ENCODE assay signal across 1 mouse cellular context in the genomic region with DNA sequence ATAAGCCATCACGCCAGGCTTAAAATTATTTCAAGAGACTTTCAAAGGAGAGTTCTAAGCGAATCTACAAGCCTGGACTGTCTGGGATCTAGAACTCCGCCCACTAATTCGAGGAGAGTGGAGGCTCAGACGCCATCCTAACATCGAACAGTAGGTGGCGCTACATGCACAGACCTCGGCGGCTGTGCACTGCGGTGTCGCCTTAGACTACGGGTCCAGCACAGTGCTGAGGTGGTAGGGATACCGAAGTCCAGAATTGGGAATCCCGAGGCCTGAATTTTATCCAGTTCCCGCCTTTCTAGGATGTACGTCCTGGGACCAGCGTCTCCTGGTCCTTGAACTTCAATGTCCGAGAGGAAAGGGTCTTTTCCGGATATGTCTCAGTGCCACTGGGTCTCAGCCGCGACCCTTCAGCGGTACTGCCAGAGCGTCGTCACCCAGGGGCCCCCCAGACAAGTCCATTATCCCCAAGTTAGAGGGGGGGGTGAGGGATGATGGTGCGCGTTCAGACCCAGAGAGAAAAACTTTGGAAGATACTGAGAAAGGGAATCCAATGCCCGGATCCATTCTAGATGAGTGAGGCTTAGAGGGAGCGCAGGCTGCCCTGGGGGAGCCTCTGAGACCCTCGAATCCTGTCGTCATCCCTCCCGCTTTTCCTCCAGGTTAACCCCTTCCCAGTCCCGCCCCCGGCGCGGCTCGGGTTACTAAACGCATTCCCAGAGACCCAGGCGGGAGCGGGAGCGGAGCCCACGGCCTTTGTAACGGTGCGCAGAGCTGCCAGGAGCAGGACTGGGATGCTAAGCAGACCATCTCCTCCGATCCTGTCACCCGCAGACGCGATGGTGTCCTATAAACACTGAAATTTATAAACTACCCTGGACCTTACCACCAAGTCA.
TF ChIP-seq lines count a peak whose summit lies in the region.

No protein-coding gene starts in this region.

TF ChIP-seq in CH12.LX, 34 proteins besides CTCF, POLR2A, EP300 and RAD21:
- TF ChIP-seq UBTF (IDR thresholded peaks at IDR 0.05; ENCODE audit: low read depth, low read length) = no peak
- TF ChIP-seq ZNF384 (IDR thresholded peaks at IDR 0.05; ENCODE audit: low read depth, low read length) = no peak
- 0 out of 2 replicates have a peak, but pooled peaks have one; percentile 47 for TF ChIP-seq MEF2A (IDR thresholded peaks at IDR 0.05; ENCODE audit: borderline replicate concordance, low read depth, low read length)
- no peak for TF ChIP-seq ZKSCAN1 (IDR thresholded peaks at IDR 0.05; ENCODE audit: borderline replicate concordance, low read depth, low read length)
- peak; percentile 17; the same call in 1 of the 2 replicates for TF ChIP-seq ELF1 (IDR thresholded peaks at IDR 0.05; ENCODE audit: low read depth, low read length)
- TF ChIP-seq SIN3A (IDR thresholded peaks at IDR 0.05; ENCODE audit: low read length) = peak; percentile 61
- TF ChIP-seq KAT2A (IDR thresholded peaks at IDR 0.05; ENCODE audit: insufficient replicate concordance, low read length) = no peak
- TF ChIP-seq POLR2AphosphoS2 (IDR thresholded peaks at IDR 0.05; ENCODE audit: low read depth, low read length) = no peak
- peak; percentile 53; the same call in 1 of the 2 replicates for TF ChIP-seq MAX (IDR thresholded peaks at IDR 0.05; ENCODE audit: low read length)
- TF ChIP-seq USF1 (IDR thresholded peaks at IDR 0.05; ENCODE audit: low read depth, low read length) = no peak
- TF ChIP-seq NRF1 (IDR thresholded peaks at IDR 0.05; ENCODE audit: low read depth, low read length) = peak; percentile 36; the same call in 1 of the 2 replicates
- TF ChIP-seq JUN (IDR thresholded peaks at IDR 0.05; ENCODE audit: insufficient read depth, low read depth, low read length) = no peak
- TF ChIP-seq JUND (conservative IDR thresholded peaks at IDR 0.05; ENCODE audit: low read depth, low read length) = 0 out of 2 replicates have a peak, but pooled peaks have one; percentile 34
- TF ChIP-seq TBP (conservative IDR thresholded peaks at IDR 0.05; ENCODE audit: low read depth, low read length) = no peak
- peak; percentile 38; the same call in 1 of the 2 replicates for TF ChIP-seq MYC (IDR thresholded peaks at IDR 0.05; ENCODE audit: low read depth, low read length)
- peak; percentile 60; the same call in 1 of the 2 replicates for TF ChIP-seq IRF4 (IDR thresholded peaks at IDR 0.05; ENCODE audit: low read depth, low read length)
- TF ChIP-seq TCF12 (IDR thresholded peaks at IDR 0.05; ENCODE audit: low read depth, low read length) = 0 out of 2 replicates have a peak, but pooled peaks have one; percentile 36
- no peak for TF ChIP-seq E2F4 (IDR thresholded peaks at IDR 0.05; ENCODE audit: insufficient replicate concordance, low read depth, low read length)
- TF ChIP-seq BHLHE40 (IDR thresholded peaks at IDR 0.05; ENCODE audit: low read depth, low read length) = 0 out of 2 replicates have a peak, but pooled peaks have one; percentile 19
- no peak for TF ChIP-seq CHD1 (IDR thresholded peaks at IDR 0.05; ENCODE audit: low read depth, low read length)
- peak; percentile 57; the same call in 1 of the 2 replicates for TF ChIP-seq MAZ (IDR thresholded peaks at IDR 0.05; ENCODE audit: low read depth, low read length)
- TF ChIP-seq NELFE (IDR thresholded peaks at IDR 0.05; ENCODE audit: low read depth, low read length) = peak; percentile 55; the same call in 1 of the 2 replicates
- TF ChIP-seq SMC3 (IDR thresholded peaks at IDR 0.05; ENCODE audit: low read depth, low read length) = peak; percentile 91
- peak; percentile 63 for TF ChIP-seq ZC3H11A (IDR thresholded peaks at IDR 0.05; ENCODE audit: low read depth, low read length)
- TF ChIP-seq ZMIZ1 (IDR thresholded peaks at IDR 0.05; ENCODE audit: low read depth, low read length) = no peak
- TF ChIP-seq RCOR1 (conservative IDR thresholded peaks at IDR 0.05; ENCODE audit: low read depth, low read length) = no peak
